Mouse (Mus musculus): ENCODE data around the gene Gna12. TPM values are rescaled to one million over a fixed set of nuclear protein-coding genes. Genes with fewer than 3 reads are reported as not detected.

Gna12 gene
- 23.8 and 25.0 TPM in 2 replicates for polyA plus RNA-seq (2014; fragmentation: Nextera tagmentation; extraction: Ambion mirVana)

DNA sequence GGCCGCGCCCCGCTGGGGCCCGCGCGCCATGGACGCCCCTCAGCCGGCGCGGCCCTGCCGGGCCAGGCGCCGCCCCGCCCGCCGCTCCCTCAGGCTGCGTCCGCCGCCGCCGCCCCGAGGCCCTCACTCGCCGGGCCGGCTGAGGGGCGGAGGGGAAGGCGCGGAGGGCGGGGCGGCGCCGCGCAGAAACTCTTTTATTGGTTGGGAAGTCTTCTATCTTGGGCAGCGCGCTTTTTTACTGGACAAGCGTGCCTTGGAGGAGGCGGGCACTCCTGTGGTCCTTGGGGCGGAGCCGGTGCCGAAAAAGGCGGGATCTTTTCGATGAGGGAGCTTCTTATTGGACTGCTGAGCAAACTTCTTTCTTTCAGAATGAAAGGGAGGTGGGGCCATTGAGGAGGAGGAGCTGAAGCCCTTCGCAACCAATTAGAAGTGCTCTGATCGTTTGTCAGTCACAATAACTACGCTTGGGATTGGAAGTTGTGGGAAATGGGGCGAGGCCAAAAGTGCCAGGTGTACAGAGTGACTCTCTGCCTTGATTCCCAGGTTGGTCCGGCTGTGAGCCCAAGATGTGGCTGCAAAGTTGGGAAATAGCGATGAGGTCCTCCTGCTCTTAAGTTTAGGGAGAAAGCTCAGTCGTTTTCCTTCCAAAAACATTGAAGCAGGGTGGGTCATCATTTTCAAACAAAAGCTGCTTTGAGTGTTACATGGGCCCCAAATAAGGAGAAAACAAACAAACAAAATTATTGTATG, at the start of gene Gna12:
Gene Gna12, minus strand, starts transcription at position 118 of the 750 bp plus-strand sequence.
- H3K9ac ChIP-seq: peak within 1 kb of the TSS; percentile 91
- peak; percentile 99 for ATAC-seq (ENCODE audit: low FRiP score)
- H3K27me3 ChIP-seq (ENCODE audit: control insufficient read depth, insufficient read depth, low read length): no peaks in the 10 kb centered on the region
- WGBS: under 1% methylated on average over 22 of the region's 49 CpGs
- DNase-seq (ENCODE audit: low spot score): peak; percentile 98
- H3K36me3 ChIP-seq (replicated peaks; ENCODE audit: control insufficient read depth, insufficient read depth): no peaks in the 10 kb centered on the region; the same call in 1 of the 2 replicates
- H3K9me3 ChIP-seq (ENCODE audit: control insufficient read depth, low read length): no peaks in the 10 kb centered on the region
- H3K4me3 ChIP-seq (replicated peaks; ENCODE audit: low read length): peak within 1 kb of the TSS; percentile 91
- H3K4me1 ChIP-seq (replicated peaks; ENCODE audit: control insufficient read depth, insufficient read depth, low read length): peaks cover 36% of the 10 kb centered on the region
- peak within 1 kb of the TSS; percentile 95 for H3K4me2 ChIP-seq (replicated peaks)
- peak within 1 kb of the TSS; percentile 82 for H3K27ac ChIP-seq

GRCm38 (mm10) chr5:140878644-140879043, 48.4 kb upstream of the Gna12 start:
- WGBS: 74% methylated on average over 6 of the region's 6 CpGs
- Histone ChIP-seq H3K27ac (no peak overlapping the region), H3K9ac (no peak overlapping the region), H3K4me1 (replicated peaks; ENCODE audit: control insufficient read depth, insufficient read depth, low read length) (no peaks in the 10 kb centered on the region), H3K27me3 (ENCODE audit: control insufficient read depth, insufficient read depth, low read length) (0 out of 2 replicates have a peak, but pooled peaks cover 3% of the 10 kb centered on the region), H3K4me2 (replicated peaks) (no peak overlapping the region), H3K9me3 (ENCODE audit: control insufficient read depth, low read length) (no peaks in the 10 kb centered on the region), H3K4me3 (replicated peaks; ENCODE audit: low read length) (no peak overlapping the region), H3K36me3 (replicated peaks; ENCODE audit: control insufficient read depth, insufficient read depth) (no peaks in the 10 kb centered on the region)
- DNase-seq (ENCODE audit: low spot score) (no peak), ATAC-seq (ENCODE audit: low FRiP score) (no peak)

- ATAC-seq (ENCODE audit: low FRiP score) (no peak), DNase-seq (ENCODE audit: low spot score) (no peak)
- Histone ChIP-seq H3K27me3 (ENCODE audit: control insufficient read depth, insufficient read depth, low read length) (0 out of 2 replicates have a peak, but pooled peaks cover 5% of the 10 kb centered on the region), H3K36me3 (replicated peaks; ENCODE audit: control insufficient read depth, insufficient read depth) (no peaks in the 10 kb centered on the region), H3K4me2 (replicated peaks) (no peak overlapping the region), H3K27ac (no peak overlapping the region), H3K4me1 (replicated peaks; ENCODE audit: control insufficient read depth, insufficient read depth, low read length) (peaks cover 12% of the 10 kb centered on the region; the same call in 1 of the 2 replicates), H3K9ac (no peak overlapping the region), H3K4me3 (replicated peaks; ENCODE audit: low read length) (no peak overlapping the region), H3K9me3 (ENCODE audit: control insufficient read depth, low read length) (no peaks in the 10 kb centered on the region)
- 80% methylated on average over 6 of the region's 6 CpGs for WGBS
Observed at GRCm38 (mm10) chr5:140873736-140874307, 43.6 kb upstream of the Gna12 start.

DNA sequence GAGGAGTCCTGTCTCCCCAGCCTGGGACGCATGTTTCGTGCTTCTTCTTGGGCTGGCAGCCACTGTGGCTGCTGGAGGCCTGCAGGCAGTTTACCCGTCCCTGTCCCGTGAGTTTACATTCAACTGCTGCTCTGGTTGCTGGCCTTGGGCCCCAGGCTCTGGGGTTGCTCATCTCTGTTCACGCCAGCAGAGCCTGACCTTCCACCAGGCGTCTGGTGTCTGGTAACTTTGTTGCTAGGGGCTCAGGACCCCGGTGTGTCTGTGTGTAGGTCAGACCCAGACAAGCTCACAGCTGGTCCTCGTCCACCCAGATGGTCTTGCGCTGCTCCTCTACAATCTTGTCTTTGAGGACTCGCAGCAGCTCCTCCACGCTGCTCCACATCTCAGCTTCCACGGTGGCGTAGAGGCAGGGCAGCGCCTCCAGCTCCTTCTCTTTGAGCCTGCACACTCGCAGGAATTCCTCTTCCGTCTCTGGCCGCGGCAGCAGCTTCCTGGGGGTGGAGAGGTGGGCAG, 42.9 kb upstream of the Gna12 start:
- Histone ChIP-seq H3K27me3 (ENCODE audit: control insufficient read depth, insufficient read depth, low read length) (0 out of 2 replicates have a peak, but pooled peaks cover 5% of the 10 kb centered on the region), H3K4me3 (replicated peaks; ENCODE audit: low read length) (no peak overlapping the region), H3K4me2 (replicated peaks) (peak overlapping the region; percentile 20), H3K9ac (no peak overlapping the region), H3K4me1 (replicated peaks; ENCODE audit: control insufficient read depth, insufficient read depth, low read length) (peaks cover 12% of the 10 kb centered on the region; the same call in 1 of the 2 replicates), H3K27ac (no peak overlapping the region), H3K36me3 (replicated peaks; ENCODE audit: control insufficient read depth, insufficient read depth) (no peaks in the 10 kb centered on the region), H3K9me3 (ENCODE audit: control insufficient read depth, low read length) (no peaks in the 10 kb centered on the region)
- 21% methylated on average over 18 of the region's 18 CpGs for WGBS
- DNase-seq (ENCODE audit: low spot score) (no peak), ATAC-seq (ENCODE audit: low FRiP score) (no peak)

DNA sequence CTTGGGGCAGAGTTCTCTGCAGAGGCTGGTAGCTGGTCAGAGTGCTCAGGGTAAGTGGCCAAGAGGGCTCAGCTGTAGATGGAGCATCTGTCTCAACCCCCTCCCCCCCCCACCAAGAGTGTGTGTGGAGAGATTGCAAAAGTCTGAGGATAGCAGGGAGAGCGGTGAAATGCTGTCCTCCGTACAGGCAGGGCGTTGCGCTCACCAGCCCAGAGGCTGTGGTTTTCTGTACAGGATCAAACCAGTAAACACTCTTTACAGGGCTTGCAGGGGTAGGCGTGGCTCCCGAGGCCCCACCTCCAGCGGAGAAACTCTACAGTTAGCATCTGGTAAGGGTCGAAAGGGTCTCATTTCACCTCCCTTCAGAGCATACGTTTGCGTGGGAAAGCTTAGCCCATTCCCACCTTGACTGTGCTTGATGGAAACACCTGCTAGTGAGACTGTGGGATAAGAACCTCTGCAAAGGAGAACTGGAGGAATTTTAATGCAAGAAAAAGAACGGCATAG, 42.4 kb upstream of the Gna12 start:
- H3K9me3 ChIP-seq (ENCODE audit: control insufficient read depth, low read length): no peaks in the 10 kb centered on the region
- ATAC-seq (ENCODE audit: low FRiP score): no peak
- H3K4me3 ChIP-seq (replicated peaks; ENCODE audit: low read length): no peak overlapping the region
- WGBS: 27% methylated on average over 11 of the region's 11 CpGs
- H3K4me1 ChIP-seq (replicated peaks; ENCODE audit: control insufficient read depth, insufficient read depth, low read length): peaks cover 12% of the 10 kb centered on the region; the same call in 1 of the 2 replicates
- no peaks in the 10 kb centered on the region for H3K36me3 ChIP-seq (replicated peaks; ENCODE audit: control insufficient read depth, insufficient read depth)
- DNase-seq (ENCODE audit: low spot score): no peak
- no peak overlapping the region for H3K9ac ChIP-seq
- 0 out of 2 replicates have a peak, but pooled peaks cover 5% of the 10 kb centered on the region for H3K27me3 ChIP-seq (ENCODE audit: control insufficient read depth, insufficient read depth, low read length)
- peak overlapping the region; percentile 20 for H3K4me2 ChIP-seq (replicated peaks)
- H3K27ac ChIP-seq: no peak overlapping the region

DNA sequence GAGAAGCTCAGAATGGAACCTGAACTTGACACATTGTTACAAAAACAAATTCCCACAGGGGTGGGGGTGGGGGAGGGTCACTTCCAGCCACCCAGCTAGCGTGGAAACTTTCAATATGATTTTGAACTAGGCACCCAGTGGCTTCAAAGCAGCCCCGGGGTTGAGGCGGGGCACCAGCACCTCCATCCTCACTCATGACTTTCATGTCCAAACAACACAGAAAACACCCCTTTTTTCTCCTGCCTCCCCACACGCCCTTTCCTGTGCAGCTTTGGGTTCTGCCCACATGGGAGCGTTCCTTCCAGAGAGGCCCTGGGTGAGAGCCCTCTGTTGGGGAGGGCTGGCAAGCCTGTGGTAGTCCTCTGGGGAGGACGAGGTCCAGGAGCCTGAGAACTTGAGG, 41.0 kb upstream of the Gna12 start:
- 69% methylated on average over 6 of the region's 6 CpGs for WGBS
- Histone ChIP-seq H3K4me3 (replicated peaks; ENCODE audit: low read length) (no peak overlapping the region), H3K27ac (no peak overlapping the region), H3K9me3 (ENCODE audit: control insufficient read depth, low read length) (no peaks in the 10 kb centered on the region), H3K27me3 (ENCODE audit: control insufficient read depth, insufficient read depth, low read length) (0 out of 2 replicates have a peak, but pooled peaks cover 5% of the 10 kb centered on the region), H3K4me2 (replicated peaks) (no peak overlapping the region), H3K9ac (no peak overlapping the region), H3K4me1 (replicated peaks; ENCODE audit: control insufficient read depth, insufficient read depth, low read length) (peaks cover 12% of the 10 kb centered on the region; the same call in 1 of the 2 replicates), H3K36me3 (replicated peaks; ENCODE audit: control insufficient read depth, insufficient read depth) (no peaks in the 10 kb centered on the region)
- DNase-seq (ENCODE audit: low spot score) (no peak), ATAC-seq (ENCODE audit: low FRiP score) (no peak)

- Histone ChIP-seq H3K4me2 (replicated peaks) (no peak overlapping the region), H3K27ac (no peak overlapping the region), H3K27me3 (ENCODE audit: control insufficient read depth, insufficient read depth, low read length) (0 out of 2 replicates have a peak, but pooled peaks cover 5% of the 10 kb centered on the region), H3K9me3 (ENCODE audit: control insufficient read depth, low read length) (no peaks in the 10 kb centered on the region), H3K9ac (no peak overlapping the region), H3K36me3 (replicated peaks; ENCODE audit: control insufficient read depth, insufficient read depth) (no peaks in the 10 kb centered on the region), H3K4me3 (replicated peaks; ENCODE audit: low read length) (no peak overlapping the region), H3K4me1 (replicated peaks; ENCODE audit: control insufficient read depth, insufficient read depth, low read length) (peaks cover 12% of the 10 kb centered on the region; the same call in 1 of the 2 replicates)
- DNase-seq (ENCODE audit: low spot score) (peak; percentile 81), ATAC-seq (ENCODE audit: low FRiP score) (no peak)
- 67% methylated on average over 2 of the region's 2 CpGs for WGBS
Observed at GRCm38 (mm10) chr5:140869034-140869433, 38.8 kb upstream of the Gna12 start.

DNA sequence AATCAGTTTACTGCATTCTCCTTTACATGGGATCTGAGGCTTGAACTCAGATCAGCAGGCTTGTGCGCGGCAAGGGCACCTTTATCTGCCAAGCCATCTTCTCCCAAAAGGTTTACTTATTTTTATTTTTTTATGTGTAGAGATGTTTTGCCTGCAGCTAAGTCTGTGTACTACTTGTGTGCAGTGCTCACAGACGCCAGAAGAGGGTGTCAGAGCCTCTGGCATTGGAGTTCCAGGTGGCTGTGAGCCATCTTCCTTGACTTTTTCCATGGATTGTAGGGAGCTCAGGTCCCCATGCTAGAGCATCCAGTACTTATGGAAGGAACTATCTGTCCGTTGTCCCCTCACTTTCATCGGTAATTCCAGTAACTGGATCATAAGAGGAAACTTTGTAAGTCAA, 29.5 kb upstream of the Gna12 start:
- no peak for DNase-seq (ENCODE audit: low spot score)
- Histone ChIP-seq H3K9me3 (ENCODE audit: control insufficient read depth, low read length) (no peaks in the 10 kb centered on the region), H3K9ac (no peak overlapping the region), H3K4me3 (replicated peaks; ENCODE audit: low read length) (no peak overlapping the region), H3K36me3 (replicated peaks; ENCODE audit: control insufficient read depth, insufficient read depth) (no peaks in the 10 kb centered on the region), H3K4me2 (replicated peaks) (no peak overlapping the region), H3K4me1 (replicated peaks; ENCODE audit: control insufficient read depth, insufficient read depth, low read length) (0 out of 2 replicates have a peak, but pooled peaks cover 7% of the 10 kb centered on the region), H3K27ac (no peak overlapping the region), H3K27me3 (ENCODE audit: control insufficient read depth, insufficient read depth, low read length) (no peaks in the 10 kb centered on the region)
- 84% methylated on average over 5 of the region's 5 CpGs for WGBS
- ATAC-seq (ENCODE audit: low FRiP score): no peak

- DNase-seq (ENCODE audit: low spot score) (no peak), ATAC-seq (ENCODE audit: low FRiP score) (no peak)
- Histone ChIP-seq H3K4me3 (replicated peaks; ENCODE audit: low read length) (no peak overlapping the region), H3K27ac (no peak overlapping the region), H3K9me3 (ENCODE audit: control insufficient read depth, low read length) (no peaks in the 10 kb centered on the region), H3K4me2 (replicated peaks) (no peak overlapping the region), H3K36me3 (replicated peaks; ENCODE audit: control insufficient read depth, insufficient read depth) (no peaks in the 10 kb centered on the region), H3K4me1 (replicated peaks; ENCODE audit: control insufficient read depth, insufficient read depth, low read length) (0 out of 2 replicates have a peak, but pooled peaks cover 7% of the 10 kb centered on the region), H3K9ac (no peak overlapping the region), H3K27me3 (ENCODE audit: control insufficient read depth, insufficient read depth, low read length) (no peaks in the 10 kb centered on the region)
- WGBS: 91% methylated on average over 3 of the region's 3 CpGs
Observed at GRCm38 (mm10) chr5:140858335-140858734, 28.1 kb upstream of the Gna12 start.
